In the genomic region with DNA sequence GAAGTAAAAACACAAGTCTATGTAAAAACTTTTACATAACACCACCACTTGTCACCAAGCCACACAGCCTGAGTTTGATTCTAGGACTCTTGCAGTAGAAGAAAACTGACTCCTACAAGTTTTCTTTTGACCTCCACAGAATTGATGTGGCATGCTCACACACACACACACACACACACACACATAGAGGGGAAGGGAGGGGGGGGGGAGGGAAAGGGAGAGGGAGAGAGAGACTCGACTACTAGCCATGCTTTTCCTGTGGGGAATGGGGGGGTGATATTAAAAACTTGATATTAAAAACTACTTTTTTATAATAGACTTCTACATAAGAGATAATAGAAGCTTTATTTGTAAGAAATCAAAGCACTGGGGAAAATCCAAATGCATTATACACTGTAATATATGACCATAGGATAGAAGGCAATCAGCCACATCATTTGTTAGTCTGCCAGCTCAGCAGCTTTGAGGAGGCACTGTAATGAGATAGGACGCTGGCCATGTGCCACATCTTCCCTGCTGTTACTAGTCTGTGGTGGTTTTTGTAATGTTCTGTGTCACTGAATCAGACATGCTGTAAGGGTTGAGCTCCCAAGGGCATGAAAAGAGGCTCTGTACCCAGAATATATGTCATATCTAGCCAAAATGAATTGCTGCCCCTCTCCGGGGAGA, we compare ENCODE assay signal across 8 mouse cellular contexts.
DNase-seq lines count a peak whose midpoint lies in the region; ATAC-seq and TF ChIP-seq lines count a peak whose summit lies in the region.

No protein-coding gene starts in this region.

- no peak for TF ChIP-seq POLR2A in limb, embryonic 14.5 days (IDR thresholded peaks at IDR 0.05; ENCODE audit: borderline replicate concordance, extremely low read depth, insufficient read depth, insufficient read length)

- no peak overlapping the region for H3K9ac ChIP-seq in lung, embryonic 16.5 days (ENCODE audit: low read length)
- no peak overlapping the region for H3K9ac ChIP-seq in forebrain, embryonic 13.5 days
- H3K9ac ChIP-seq in limb, embryonic 14.5 days (ENCODE audit: low read depth, low read length, severe bottlenecking) = no peak overlapping the region

- WGBS in lung, embryonic 16.5 days = 30% methylated on average over 3 of the region's 3 CpGs
- 32% methylated on average over 3 of the region's 3 CpGs for WGBS in forebrain, embryonic 13.5 days
- WGBS in limb, embryonic 14.5 days = 58% methylated on average over 3 of the region's 3 CpGs

- peak; percentile 10 for DNase-seq in embryo, embryonic 10 days (ENCODE audit: low spot score)
- no peak for DNase-seq in embryo, embryonic 9.5 days (ENCODE audit: extremely low spot score)
- DNase-seq in lung, adult 18-20 months = no peak
- DNase-seq in limb, embryonic 14.5 days (ENCODE audit: low spot score) = peak; percentile 70
- DNase-seq in testis, postnatal 14 days (ENCODE audit: low spot score) = no peak
- no peak for DNase-seq in natural killer cell, adult 2 months (ENCODE audit: low spot score in 2 of 2)

- H3K4me1 ChIP-seq in lung, embryonic 16.5 days (replicated peaks; ENCODE audit: control insufficient read depth, insufficient read depth, low read length) = no peaks in the 10 kb centered on the region; the same call in 1 of the 2 replicates
- peaks cover 7% of the 10 kb centered on the region for H3K4me1 ChIP-seq in forebrain, embryonic 13.5 days
- no peaks in the 10 kb centered on the region; the same call in 1 of the 2 replicates for H3K4me1 ChIP-seq in limb, embryonic 14.5 days (ENCODE audit: control insufficient read depth, insufficient read depth, low read length)

- H3K9me3 ChIP-seq in lung, embryonic 16.5 days (ENCODE audit: control insufficient read depth, low read length) = no peaks in the 10 kb centered on the region
- H3K9me3 ChIP-seq in forebrain, embryonic 13.5 days (replicated peaks) = no peaks in the 10 kb centered on the region
- no peaks in the 10 kb centered on the region for H3K9me3 ChIP-seq in limb, embryonic 14.5 days (ENCODE audit: control insufficient read depth, low read length)

- no peaks in the 10 kb centered on the region for H3K27me3 ChIP-seq in lung, embryonic 16.5 days (ENCODE audit: control insufficient read depth, insufficient read depth, low read depth, low read length)
- no peaks in the 10 kb centered on the region for H3K27me3 ChIP-seq in forebrain, embryonic 13.5 days
- no peaks in the 10 kb centered on the region for H3K27me3 ChIP-seq in limb, embryonic 14.5 days (ENCODE audit: control insufficient read depth, insufficient read depth, low read length)

- H3K36me3 ChIP-seq in lung, embryonic 16.5 days (ENCODE audit: control insufficient read depth, insufficient read depth, low read length) = no peaks in the 10 kb centered on the region
- H3K36me3 ChIP-seq in forebrain, embryonic 13.5 days (ENCODE audit: poor library complexity, severe bottlenecking) = no peaks in the 10 kb centered on the region
- no peaks in the 10 kb centered on the region for H3K36me3 ChIP-seq in limb, embryonic 14.5 days (ENCODE audit: control insufficient read depth, insufficient read depth, low read length)

- peak; percentile 86 for ATAC-seq in lung, embryonic 16.5 days (ENCODE audit: low read depth)
- peak; percentile 95 for ATAC-seq in forebrain, embryonic 13.5 days
- no peak for ATAC-seq in limb, embryonic 14.5 days (ENCODE audit: low FRiP score, low read depth)

- H3K4me2 ChIP-seq in lung, embryonic 16.5 days (ENCODE audit: low read depth, low read length) = no peak overlapping the region
- H3K4me2 ChIP-seq in forebrain, embryonic 13.5 days = no peak overlapping the region
- H3K4me2 ChIP-seq in limb, embryonic 14.5 days (replicated peaks; ENCODE audit: low read depth, low read length, severe bottlenecking) = no peak overlapping the region

- H3K4me3 ChIP-seq in lung, embryonic 16.5 days (ENCODE audit: low read length) = no peak overlapping the region
- H3K4me3 ChIP-seq in forebrain, embryonic 13.5 days = no peak overlapping the region
- no peak overlapping the region for H3K4me3 ChIP-seq in limb, embryonic 14.5 days (replicated peaks; ENCODE audit: low read length)

- peak overlapping the region; percentile 13; the same call in 1 of the 2 replicates for H3K27ac ChIP-seq in lung, embryonic 16.5 days (ENCODE audit: low read length)
- H3K27ac ChIP-seq in forebrain, embryonic 13.5 days = peak overlapping the region; percentile 74
- H3K27ac ChIP-seq in limb, embryonic 14.5 days (replicated peaks; ENCODE audit: low read depth, low read length) = no peak overlapping the region

Comparison
In these comparisons a context has a peak if more than half of its experiments do, and no peak if none do; other contexts are left out.
1. DNase-seq: peak in embryo, embryonic 10 days (single experiment) and limb, embryonic 14.5 days (single experiment); none in embryo, embryonic 9.5 days (single experiment), lung, adult 18-20 months (0 of 2), testis, postnatal 14 days (single experiment) and natural killer cell, adult 2 months (0 of 2).